Mouse (Mus musculus): ENCODE results near the gene Narf.

Gene Narf

GRCm38 (mm10) chr11:121237345-121238128, 484 bp downstream of the Narf start:
- peak in 1 of 2 experiments; percentile 49 for DNase-seq

DNA sequence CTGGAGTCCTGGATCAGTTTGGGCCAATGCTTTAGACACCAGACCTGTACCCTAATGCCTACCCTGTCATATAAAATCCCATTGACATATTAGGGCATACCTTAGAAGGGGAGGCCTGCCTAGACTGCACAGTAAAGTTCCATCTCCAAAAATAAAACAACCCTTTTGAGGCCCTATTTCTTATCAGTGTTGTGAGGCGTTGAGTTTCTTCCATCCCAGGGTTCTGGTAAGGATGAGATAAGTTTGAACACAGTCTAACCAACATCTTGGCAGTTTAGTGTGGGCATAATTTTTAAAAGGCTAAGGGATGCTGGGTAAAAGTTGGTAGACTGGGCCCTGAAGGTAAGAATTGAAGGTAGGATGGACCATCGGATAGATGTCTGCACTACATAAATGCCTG, 2.6 kb downstream of the Narf start:
- no peak for DNase-seq

DNA sequence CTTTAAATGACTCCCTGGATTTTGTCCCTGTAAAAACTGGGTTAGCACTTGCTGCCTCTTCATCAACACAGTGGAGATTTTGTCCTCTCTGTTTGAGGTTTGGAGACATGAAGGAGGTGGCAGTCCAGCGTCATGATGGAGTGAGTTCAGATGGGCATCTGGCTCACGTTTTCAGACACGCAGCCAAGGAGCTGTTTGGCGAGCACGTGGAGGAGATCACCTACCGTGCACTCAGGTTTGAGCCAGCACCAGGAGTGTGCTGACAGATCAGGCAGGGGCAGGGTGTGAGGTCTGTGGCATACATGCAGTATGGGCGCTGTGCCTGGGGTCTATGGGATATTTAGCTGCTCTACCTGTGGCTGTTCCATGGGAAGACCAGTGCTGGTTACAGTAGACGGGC, 13.1 kb downstream of the Narf start:
- DNase-seq, result no peak

DNA sequence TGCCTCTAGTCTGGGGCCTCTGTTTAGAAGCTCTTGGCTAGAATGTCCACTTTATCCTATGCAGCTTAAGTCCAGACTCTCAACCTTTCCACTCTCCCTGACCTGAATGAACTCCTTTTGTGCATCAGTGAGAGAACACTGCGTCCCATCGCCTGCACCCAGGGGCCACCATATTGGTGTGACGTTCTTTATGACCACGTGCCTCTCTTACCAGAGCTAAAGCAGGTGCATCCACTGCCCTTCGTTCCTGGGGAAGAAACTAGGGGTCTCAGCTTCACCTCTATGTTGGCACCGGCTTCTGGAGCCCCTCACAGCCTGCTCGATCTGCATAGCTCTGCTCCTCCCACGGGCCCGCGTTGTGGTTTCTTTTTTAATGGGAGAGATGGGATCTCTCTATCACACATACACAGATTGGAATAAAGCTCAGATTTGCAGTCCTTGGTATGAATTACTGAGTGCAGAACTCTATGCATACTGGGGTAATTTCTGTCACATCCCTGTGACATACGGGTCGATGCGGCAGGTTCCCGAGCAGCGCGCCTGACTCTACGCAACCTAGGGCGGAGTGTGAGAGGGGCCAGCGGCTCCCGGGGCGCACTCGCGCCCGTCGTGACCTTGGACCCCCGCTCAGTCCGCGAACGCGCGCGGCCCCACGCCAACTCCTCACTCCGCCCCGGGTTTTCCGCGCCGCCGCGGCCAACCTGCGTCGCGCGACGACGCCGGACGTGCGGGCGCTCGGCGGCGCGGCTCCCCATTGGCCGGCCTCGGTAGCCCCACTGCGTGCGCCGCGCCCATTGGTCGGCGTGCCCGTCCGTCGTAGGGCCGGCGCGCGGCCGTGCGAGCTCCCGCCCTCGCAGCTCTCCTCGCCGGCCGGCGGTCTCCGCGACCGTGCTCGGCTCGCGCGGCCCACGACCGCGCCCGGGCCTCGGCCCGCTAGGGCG, 22.4 kb downstream of the Narf start, which contains the start of gene Foxk2:
Gene Foxk2, plus strand, starts transcription at position 831 of the 941 bp plus-strand sequence.
- DNase-seq, result peak; percentile 94 to 97

DNA sequence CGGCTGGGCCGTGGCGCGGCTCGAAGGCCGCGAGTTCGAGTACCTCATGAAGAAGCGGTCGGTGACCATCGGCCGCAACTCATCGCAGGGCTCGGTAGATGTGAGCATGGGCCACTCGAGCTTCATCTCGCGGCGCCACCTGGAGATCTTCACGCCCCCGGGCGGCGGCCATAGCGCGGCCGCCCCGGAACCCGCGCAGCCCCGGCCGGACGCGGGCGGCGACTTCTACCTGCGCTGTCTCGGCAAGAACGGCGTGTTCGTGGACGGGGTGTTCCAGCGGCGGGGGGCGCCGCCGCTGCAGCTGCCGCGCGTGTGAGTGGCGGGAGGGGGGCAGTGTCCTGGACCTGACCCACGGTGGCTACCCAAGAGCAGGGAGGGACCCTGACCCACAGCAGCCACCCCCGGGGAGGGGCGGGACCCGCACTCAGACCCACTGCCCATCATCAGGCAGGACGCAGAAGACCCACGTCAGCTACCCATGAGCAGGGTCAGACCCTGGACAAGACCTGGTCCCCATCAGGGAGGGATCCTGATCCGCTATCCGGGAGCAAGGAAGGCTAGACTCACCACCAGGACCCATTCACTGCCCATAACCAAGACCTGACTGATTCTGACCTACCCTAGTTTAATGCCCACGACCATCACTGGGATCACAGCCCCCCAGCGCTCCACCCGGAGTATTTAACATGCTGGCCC, 23.3 kb downstream of the Narf start:
- peak; percentile 50 to 55 for DNase-seq

- DNase-seq, result no peak
These were observed 24.0 kb downstream of the Narf start for GRCm38 (mm10) chr11:121261074-121261473.

DNA sequence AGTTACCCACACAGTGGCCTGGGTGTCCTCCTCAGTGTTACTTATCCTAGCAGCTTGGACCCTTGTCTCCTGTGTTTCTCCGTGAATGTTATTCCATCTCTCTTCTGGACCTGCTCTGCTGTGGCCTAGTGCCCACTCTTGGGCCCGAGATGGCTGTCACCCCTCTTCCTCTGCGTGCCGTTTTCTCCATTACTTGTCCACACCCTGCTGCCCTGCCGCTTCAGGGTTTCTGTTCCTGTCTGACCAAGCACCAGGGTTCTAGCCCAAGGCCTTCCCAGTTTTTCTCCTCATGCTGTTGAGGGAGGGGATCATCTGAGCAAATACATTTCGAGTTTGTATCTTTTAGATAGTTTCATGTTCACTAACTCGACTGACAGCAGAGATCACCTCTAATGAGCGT, 40.5 kb downstream of the Narf start:
- no peak for DNase-seq

DNA sequence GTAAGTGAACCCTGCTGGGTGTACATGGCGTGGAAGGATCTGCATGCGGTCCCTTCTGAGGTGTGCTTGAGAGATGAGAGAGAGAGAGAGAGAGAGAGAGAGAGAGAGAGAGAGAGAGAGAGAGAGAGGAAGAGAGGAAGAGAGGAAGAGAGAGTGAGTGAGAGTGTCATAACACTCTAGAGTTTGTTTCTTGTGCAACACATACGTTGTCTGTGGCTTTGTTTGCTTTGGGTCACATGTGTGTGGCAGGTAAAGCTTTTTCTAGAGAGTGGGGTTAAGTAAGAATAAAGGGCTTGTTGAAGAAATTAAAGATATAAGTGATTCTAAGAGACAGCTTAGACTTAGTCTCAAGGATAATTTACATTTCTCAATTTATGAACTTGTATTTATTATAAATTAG, 41.0 kb downstream of the Narf start:
- no peak for DNase-seq

DNA sequence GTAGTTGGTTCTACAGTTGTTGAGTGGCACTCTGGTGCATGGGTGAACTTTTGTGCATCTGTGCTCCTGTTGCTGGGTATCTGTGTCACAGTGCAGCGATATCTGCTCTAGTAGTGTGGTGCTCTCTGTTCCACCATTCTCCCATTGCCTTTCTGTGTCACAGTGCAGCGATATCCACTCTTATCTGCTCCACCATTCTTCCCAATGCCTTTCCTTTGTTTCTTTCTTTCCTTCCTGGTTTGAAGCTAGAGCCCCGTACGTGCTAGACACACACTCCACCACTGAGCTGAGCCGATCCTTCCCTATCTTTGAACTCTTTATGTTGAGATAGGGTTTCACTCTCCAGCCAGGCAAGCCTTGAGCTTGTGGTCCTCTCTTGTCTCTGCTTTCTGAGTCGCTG, 45.9 kb downstream of the Narf start:
- no peak for DNase-seq

GRCm38 (mm10) chr11:121289859-121290258, 52.8 kb downstream of the Narf start:
- DNase-seq, result no peak

DNA sequence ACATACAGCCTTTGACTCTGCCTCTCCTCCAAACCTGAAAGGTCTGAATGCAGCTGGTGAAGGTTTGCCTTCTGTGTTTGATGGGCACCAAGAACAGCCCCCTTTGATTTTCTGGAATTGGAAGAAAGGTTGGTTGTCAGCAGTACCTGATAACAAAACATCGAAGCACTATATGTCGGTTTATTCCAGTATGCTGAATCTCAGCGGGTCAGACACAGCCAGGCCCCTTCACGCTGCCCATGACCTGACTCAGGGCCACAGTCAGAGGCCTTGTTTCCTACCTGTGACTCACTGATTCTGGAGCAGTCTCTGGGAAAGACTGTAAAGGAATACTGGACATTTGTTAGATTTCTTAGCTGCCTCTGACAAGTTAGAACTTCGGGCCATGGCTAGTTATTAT, 57.7 kb downstream of the Narf start:
- no peak for DNase-seq

- no peak for DNase-seq
These were observed 61.4 kb downstream of the Narf start for GRCm38 (mm10) chr11:121298493-121298892.

DNA sequence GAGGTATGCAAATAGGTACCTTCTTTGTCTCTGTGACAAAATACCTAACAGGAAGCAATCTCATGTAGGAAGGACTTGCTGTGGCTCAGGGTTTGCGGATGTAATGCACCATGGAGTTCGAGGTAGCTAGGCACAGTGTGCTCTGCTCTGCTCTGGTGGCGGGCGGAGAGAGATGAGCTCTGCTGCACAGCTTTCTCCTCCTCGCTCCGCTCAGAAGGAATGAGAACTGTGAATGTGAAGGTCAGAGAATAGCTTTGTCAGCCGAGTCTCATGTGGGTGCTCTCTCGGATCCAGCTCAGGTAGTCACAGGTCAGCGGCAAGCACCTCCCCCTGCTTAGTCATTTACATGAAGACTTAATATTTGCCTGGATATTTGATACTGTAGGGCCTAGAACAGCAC, 63.2 kb downstream of the Narf start:
- no peak for DNase-seq

GRCm38 (mm10) chr11:121305371-121305770, 68.3 kb downstream of the Narf start:
- DNase-seq, result no peak
